In genomic region chr6:54817266-54817767, GRCm38 (mm10) we compare ENCODE assay signal across 8 mouse cellular contexts. TPM values are rescaled to one million over a fixed set of nuclear protein-coding genes. Genes with fewer than 3 reads are reported as not detected.
DNase-seq lines count a peak whose midpoint lies in the region; ATAC-seq and TF ChIP-seq lines count a peak whose summit lies in the region.

No protein-coding gene starts in this region.

- H3K36me3 ChIP-seq in embryonic facial prominence, embryonic 12.5 days = no peaks in the 10 kb centered on the region
- H3K36me3 ChIP-seq in liver, embryonic 14.5 days (replicated peaks; ENCODE audit: control insufficient read depth, insufficient read depth, low read depth) = no peaks in the 10 kb centered on the region
- H3K36me3 ChIP-seq in stomach, embryonic 15.5 days = no peaks in the 10 kb centered on the region

- peaks cover 19% of the 10 kb centered on the region for H3K4me1 ChIP-seq in embryonic facial prominence, embryonic 12.5 days
- peaks cover 18 to 24% of the 10 kb centered on the region in 2 experiments for H3K4me1 ChIP-seq in liver, embryonic 14.5 days (replicated peaks; ENCODE audit: control insufficient read depth in 2 of 2, insufficient read depth in 2 of 2, low read length in 1 of 2)
- H3K4me1 ChIP-seq in stomach, embryonic 15.5 days = peaks cover 19% of the 10 kb centered on the region

- 1% methylated on average over 39 of the region's 39 CpGs for WGBS in embryonic facial prominence, embryonic 12.5 days
- WGBS in liver, embryonic 14.5 days (ENCODE audit: insufficient replicate concordance) = under 1% methylated on average over 39 of the region's 39 CpGs
- under 1% methylated on average over 39 of the region's 39 CpGs for WGBS in stomach, embryonic 15.5 days

- peak overlapping the region; percentile 92 for H3K9ac ChIP-seq in embryonic facial prominence, embryonic 12.5 days
- peak overlapping the region; percentile 93 for H3K9ac ChIP-seq in liver, embryonic 14.5 days (replicated peaks)
- peak overlapping the region; percentile 91 for H3K9ac ChIP-seq in stomach, embryonic 15.5 days

- TF ChIP-seq CTCF in liver, embryonic 14.5 days (IDR thresholded peaks at IDR 0.05; ENCODE audit: low read depth) = 0 out of 2 replicates have a peak, but pooled peaks have one; percentile 21

- peak overlapping the region; percentile 69 for H3K4me2 ChIP-seq in embryonic facial prominence, embryonic 12.5 days (replicated peaks)
- H3K4me2 ChIP-seq in liver, embryonic 14.5 days (ENCODE audit: low read depth) = peak overlapping the region; percentile 91
- H3K4me2 ChIP-seq in stomach, embryonic 15.5 days = peak overlapping the region; percentile 61

- peak overlapping the region; percentile 76 for H3K4me3 ChIP-seq in embryonic facial prominence, embryonic 12.5 days
- peak overlapping the region; percentile 89 to 93 for H3K4me3 ChIP-seq in liver, embryonic 14.5 days (ENCODE audit: insufficient read depth in 1 of 2, low read depth in 2 of 2, low read length in 2 of 2)
- H3K4me3 ChIP-seq in stomach, embryonic 15.5 days (replicated peaks) = peak overlapping the region; percentile 86

- peak overlapping the region; percentile 97 for H3K27ac ChIP-seq in embryonic facial prominence, embryonic 12.5 days
- H3K27ac ChIP-seq in liver, embryonic 14.5 days = peak overlapping the region; percentile 78
- H3K27ac ChIP-seq in stomach, embryonic 15.5 days = peak overlapping the region; percentile 97

- ATAC-seq in embryonic facial prominence, embryonic 12.5 days (ENCODE audit: insufficient number of reproducible peaks, insufficient read depth, low FRiP score, low TSS enrichment) = peak; percentile 30
- peak; percentile 12; the same call in 1 of the 2 replicates for ATAC-seq in liver, embryonic 14.5 days (ENCODE audit: insufficient read depth)
- ATAC-seq in stomach, embryonic 15.5 days (ENCODE audit: insufficient read depth, low FRiP score, low read depth) = peak; percentile 28

- DNase-seq in CD4-positive helper T cell, adult 2 months (ENCODE audit: low read depth, low spot score) = peak; percentile 87
- DNase-seq in adrenal gland, postnatal 36 days = peak; percentile 61 to 69
- peak; percentile 77 to 81 for DNase-seq in heart, adult 9 months (ENCODE audit: low spot score in 2 of 2)
- DNase-seq in kidney, adult 8-10 months = peak; percentile 63 to 74
- DNase-seq in liver, embryonic 14.5 days (ENCODE audit: low read depth in 3 of 3, low spot score in 3 of 3) = peak; percentile 39 to 62 (median 45)
- DNase-seq in natural killer cell, adult 2 months (ENCODE audit: low spot score in 2 of 2) = peak; percentile 71 to 80

- no peaks in the 10 kb centered on the region for H3K9me3 ChIP-seq in embryonic facial prominence, embryonic 12.5 days
- no peaks in the 10 kb centered on the region for H3K9me3 ChIP-seq in liver, embryonic 14.5 days (ENCODE audit: control insufficient read depth, low read length)
- H3K9me3 ChIP-seq in stomach, embryonic 15.5 days = no peaks in the 10 kb centered on the region

- TF ChIP-seq EP300 in liver, embryonic 14.5 days (IDR thresholded peaks at IDR 0.05; ENCODE audit: low read depth) = no peak

- H3K27me3 ChIP-seq in embryonic facial prominence, embryonic 12.5 days = no peaks in the 10 kb centered on the region
- H3K27me3 ChIP-seq in liver, embryonic 14.5 days (ENCODE audit: control insufficient read depth, insufficient read depth, low read length) = no peaks in the 10 kb centered on the region
- H3K27me3 ChIP-seq in stomach, embryonic 15.5 days (replicated peaks) = no peaks in the 10 kb centered on the region

RNA-seq across cellular contexts. Expression of gene Znrf2, which starts 0.6 kb away (rescaled TPM):
- total RNA-seq in adrenal gland, postnatal 36 days (2021) = 10 to 100 TPM; 36.9 to 53.2 TPM
- 3.0 and 3.4 TPM in 2 replicates for polyA plus RNA-seq in embryonic facial prominence, embryonic 12.5 days (2016; fragmentation: Nextera tagmentation; extraction: Ambion mirVana)
- polyA plus RNA-seq in liver, embryonic 14.5 days (2012; rRNA removed) = 2.5 and 3.3 TPM in 2 replicates
- polyA plus RNA-seq in liver, embryonic 14.5 days (2014; fragmentation: Nextera tagmentation; extraction: Ambion mirVana) = 2.1 and 2.2 TPM in 2 replicates
- polyA plus RNA-seq in stomach, embryonic 15.5 days (2015; fragmentation: Nextera tagmentation; extraction: Ambion mirVana) = 4.3 and 5.3 TPM in 2 replicates

Comparison
In these comparisons a context has a peak if more than half of its experiments do, and no peak if none do; other contexts are left out.
1. Peak in every context shown above with its lines: DNase-seq, ATAC-seq, H3K4me3 ChIP-seq and H3K27ac ChIP-seq.